Mouse (Mus musculus) cortical plate, adult 2 months (tissue): ENCODE results near the gene Fahd2a. TPM values are rescaled to one million over a fixed set of nuclear protein-coding genes. Genes with fewer than 3 reads are reported as not detected.

Experiments
- H3K27ac ChIP-seq: fragments of 200-500 bp; 2 replicates; pipeline ENCODE4 v1.5.1; 2012; ENCODE audit warnings: low read length, control low read depth, inconsistent platforms; ENCODE audit not compliant: insufficient read depth
- H3K4me1 ChIP-seq: fragments of 200-500 bp; 2 replicates; pipeline ENCODE4 v1.6.1; 2011; ENCODE audit warnings: low read length; ENCODE audit not compliant: control insufficient read depth, insufficient read depth
- H3K4me3 ChIP-seq: fragments of 200-500 bp; 2 replicates; pipeline ENCODE4 v1.5.1; 2011; ENCODE audit warnings: mild to moderate bottlenecking, low read length, control low read depth; ENCODE audit not compliant: insufficient read depth
- CTCF ChIP-seq: fragments of 200-500 bp; IDR thresholded peaks from 2 replicates; pipeline ENCODE4 v1.5.1; 2011; ENCODE audit warnings: mild to moderate bottlenecking, control low read depth, low read length; ENCODE audit not compliant: insufficient read depth; ENCODE audit errors: extremely low read depth
- POLR2A ChIP-seq: fragments of 200-500 bp; IDR thresholded peaks from 2 replicates; pipeline ENCODE4 v1.6.1; 2011; ENCODE audit warnings: mild to moderate bottlenecking, low read length, control low read depth; ENCODE audit not compliant: insufficient read depth; ENCODE audit errors: extremely low read depth
- polyA plus RNA-seq: library from polyadenylated mRNA; depleted of rRNA; stranded (reverse); fragments of >200 nt; gene quantifications from 2 replicates; pipeline ENCODE4 v1.2.3, GENCODE M21; 2012; rRNA removed

Gene Fahd2a
- polyA plus RNA-seq, 1 experiment: 37.4 TPM

DNA sequence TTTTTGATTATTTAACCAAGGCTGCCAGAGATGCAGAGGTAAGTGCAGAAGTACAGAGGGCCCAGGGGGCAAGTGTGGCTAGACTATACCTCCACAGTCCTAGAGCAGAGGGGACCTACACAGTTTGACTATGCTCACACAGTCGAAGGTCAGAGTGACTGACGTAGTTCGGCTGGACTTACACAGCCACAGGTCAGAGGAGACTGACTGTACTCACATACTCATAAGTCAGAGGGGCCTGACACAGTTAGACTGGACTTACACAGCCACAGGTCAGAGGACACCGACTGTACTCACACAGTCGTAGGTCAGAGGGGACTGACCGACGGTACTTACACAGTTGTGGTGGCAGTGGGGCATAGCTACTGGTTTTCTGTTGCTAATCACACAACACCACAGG lies 45.6 kb downstream of the Fahd2a start:
- Histone ChIP-seq H3K4me1 (no peaks in the 10 kb centered on the region), H3K27ac (no peak overlapping the region), H3K4me3 (no peak overlapping the region)
- no peak for TF ChIP-seq POLR2A
- TF ChIP-seq CTCF: no peak

DNA sequence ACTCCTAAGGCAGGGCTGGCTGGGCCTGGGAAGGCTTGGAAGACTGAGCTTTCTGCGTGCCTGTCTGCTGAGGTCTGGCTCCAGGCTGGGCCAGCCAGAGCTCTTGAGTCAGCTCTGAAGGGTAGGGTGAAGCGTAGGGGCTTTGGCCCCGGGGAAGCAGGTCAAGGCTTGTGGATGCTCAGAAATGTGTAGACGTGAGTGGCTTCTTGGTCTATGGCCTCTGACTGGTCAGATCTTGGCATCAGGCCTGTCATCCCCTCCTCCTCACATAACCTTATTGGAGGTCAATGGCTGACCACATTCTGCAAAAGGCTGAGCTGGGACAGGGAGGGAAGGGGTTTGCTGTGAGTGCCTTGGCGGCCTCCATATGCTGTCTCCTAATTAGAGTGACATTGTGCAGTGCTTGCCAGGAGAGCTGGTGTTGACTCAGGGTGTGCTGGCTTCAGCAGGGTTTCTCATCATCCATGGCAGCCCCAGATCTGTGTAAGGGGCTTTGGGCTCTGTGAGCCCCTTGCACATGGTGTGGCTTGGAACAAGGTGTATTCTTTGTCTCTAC lies 49.7 kb downstream of the Fahd2a start:
- H3K27ac ChIP-seq: no peak overlapping the region
- TF ChIP-seq CTCF (no peak), POLR2A (no peak)
- no peaks in the 10 kb centered on the region for H3K4me1 ChIP-seq
- H3K4me3 ChIP-seq: no peak overlapping the region

GRCm38 (mm10) chr2:127391323-127391722 lies 53.0 kb downstream of the Fahd2a start:
- Histone ChIP-seq H3K4me1 (no peaks in the 10 kb centered on the region), H3K4me3 (no peak overlapping the region), H3K27ac (no peak overlapping the region)
- TF ChIP-seq POLR2A: no peak

- H3K4me3 ChIP-seq: no peak overlapping the region
- no peak for TF ChIP-seq CTCF
- TF ChIP-seq POLR2A: no peak
- no peak overlapping the region for H3K27ac ChIP-seq
- H3K4me1 ChIP-seq: no peaks in the 10 kb centered on the region
Measured at GRCm38 (mm10) chr2:127390846-127391245, 53.5 kb downstream of the Fahd2a start.

DNA sequence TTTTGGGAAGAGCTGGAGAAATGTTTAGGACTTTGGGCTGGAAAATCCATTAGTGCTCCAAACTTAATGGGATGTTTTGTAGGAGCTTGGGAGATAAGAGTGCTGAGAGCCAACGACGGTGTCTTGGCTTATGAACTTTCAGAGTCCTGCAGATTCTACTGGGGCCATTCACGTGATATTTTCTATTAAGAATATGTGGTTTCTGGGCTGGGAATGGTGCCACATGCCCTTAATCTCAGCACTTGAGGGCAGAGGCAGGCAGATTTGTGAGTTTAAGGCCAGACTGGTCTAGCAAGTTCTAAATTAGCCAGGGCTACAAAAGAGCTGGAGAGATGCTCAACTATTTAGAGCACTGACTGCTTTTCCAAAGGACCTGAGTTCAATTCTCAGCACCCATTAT lies 54.0 kb downstream of the Fahd2a start:
- Histone ChIP-seq H3K27ac (no peak overlapping the region), H3K4me1 (no peaks in the 10 kb centered on the region), H3K4me3 (no peak overlapping the region)
- TF ChIP-seq CTCF: no peak

DNA sequence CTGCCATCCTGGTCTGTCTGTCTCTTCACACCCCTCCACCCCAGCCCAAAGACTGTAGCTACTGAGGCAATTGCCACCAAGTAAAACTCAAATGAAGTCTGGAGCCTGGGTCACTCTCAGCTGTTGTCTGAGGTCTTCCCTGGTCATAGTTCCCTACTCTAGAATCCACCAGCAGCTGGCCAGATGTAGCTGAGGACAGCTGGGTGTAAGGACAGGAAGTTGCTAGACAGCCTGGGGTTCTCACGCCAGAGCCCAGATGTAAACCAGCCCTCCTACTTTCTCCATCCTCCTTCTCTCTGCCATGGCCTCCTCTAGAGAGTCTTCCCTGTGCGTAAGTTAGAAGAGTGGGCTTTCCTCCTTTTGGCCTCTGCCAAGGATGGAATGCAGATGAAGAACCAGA lies 56.8 kb downstream of the Fahd2a start:
- Histone ChIP-seq H3K4me1 (no peaks in the 10 kb centered on the region; the same call in 1 of the 2 replicates), H3K4me3 (no peak overlapping the region), H3K27ac (no peak overlapping the region)
- no peak for TF ChIP-seq POLR2A
- no peak for TF ChIP-seq CTCF

Other genes with a start within 250 kb of the Fahd2a start
- 1.4 and 1.8 TPM in 2 replicates for gene 1810024B03Rik, start 236.3 kb downstream of the Fahd2a start, polyA plus RNA-seq
- 61.7 and 62.3 TPM in 2 replicates for gene Snrnp200, start 236.2 kb downstream of the Fahd2a start, polyA plus RNA-seq
- 72.2 and 79.1 TPM in 2 replicates for gene Ciao1, start 196.7 kb downstream of the Fahd2a start, polyA plus RNA-seq
- gene Tmem127, start 196.7 kb downstream of the Fahd2a start, polyA plus RNA-seq: 65.2 and 70.5 TPM in 2 replicates
- 96.1 and 97.6 TPM in 2 replicates for gene Stard7, start 174.3 kb downstream of the Fahd2a start, polyA plus RNA-seq
- 1.6 and 1.8 TPM in 2 replicates for gene Dusp2, start 108.4 kb downstream of the Fahd2a start, polyA plus RNA-seq
- gene Astl, start 105.9 kb downstream of the Fahd2a start, polyA plus RNA-seq: not detected in 2 replicates
- gene Adra2b, start 81.4 kb downstream of the Fahd2a start, polyA plus RNA-seq: 0.11 and 0.25 TPM in 2 replicates
- 0.13 and 0.25 TPM in 2 replicates for gene Gpat2, start 19.4 kb downstream of the Fahd2a start, polyA plus RNA-seq
- gene Kcnip3, start 77.5 kb upstream of the Fahd2a start, polyA plus RNA-seq: 109 and 110 TPM in 2 replicates
- 0.17 and 0.21 TPM in 2 replicates for gene Prom2, start 96.9 kb upstream of the Fahd2a start, polyA plus RNA-seq
- 10.3 and 10.4 TPM in 2 replicates for gene Zfp661, start 142.5 kb upstream of the Fahd2a start, polyA plus RNA-seq
- 88.8 and 90.0 TPM in 2 replicates for gene Mrps5, start 142.7 kb upstream of the Fahd2a start, polyA plus RNA-seq
- 144 and 209 TPM in 2 replicates for gene Mal, start 212.1 kb upstream of the Fahd2a start, polyA plus RNA-seq